Comparison of ENCODE assay signal across 16 mouse cellular contexts in genomic region chr8:92021521-92021920, GRCm38 (mm10).
"Had no signal": no experiment of that assay in that cellular context is flagged by ENCODE, and none has a peak within 500 bp of the region (broad histone marks: within the 10 kb centered on the region; RNA-seq: fewer than 3 reads in every experiment).

No protein-coding gene starts in this region.

- DNase-seq: heart, postnatal 10 days; heart, postnatal 14 days; heart, postnatal 36 days; heart, postnatal 4 days; kidney, adult 11 months; kidney, adult 18-20 months; kidney, adult 2 months; kidney, adult 8-10 months; kidney, adult 9 months; kidney, postnatal 10 days; kidney, postnatal 14 days; kidney, postnatal 25 days; kidney, postnatal 36 days; kidney, postnatal 4 days; layer of hippocampus, adult 9-11 months; layer of hippocampus, postnatal 36 days had no signal
